Mouse (Mus musculus): ENCODE data around the gene Map4k1. TPM values are rescaled to one million over a fixed set of nuclear protein-coding genes. Genes with fewer than 3 reads are reported as not detected.
A peak's percentile ranks its signal among the peaks of the same experiment; 100 is the strongest.

Map4k1 gene
- polyA plus RNA-seq, 1 experiment: not detected

DNA sequence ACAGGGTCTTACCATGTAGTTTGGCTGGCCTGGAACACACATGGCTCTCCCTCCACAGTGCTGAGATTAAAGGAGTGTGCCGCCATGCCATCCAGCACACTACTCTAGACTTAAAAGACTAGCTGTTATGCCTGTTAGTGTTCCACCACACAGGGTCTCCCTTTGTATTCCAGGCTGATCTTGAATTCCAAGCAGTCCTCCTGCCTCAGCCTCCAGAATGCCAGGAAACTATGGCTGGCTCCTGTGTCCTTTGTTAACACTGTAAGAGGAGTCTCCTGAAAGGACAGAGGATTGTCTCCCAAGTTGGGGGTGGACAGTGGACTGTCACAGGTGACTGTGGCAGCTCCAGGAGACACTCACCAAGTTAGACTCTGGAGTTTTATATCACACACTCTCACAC, 12.6 kb upstream of the Map4k1 start:
- TF ChIP-seq CTCF (IDR thresholded peaks at IDR 0.05; ENCODE audit: insufficient read depth, low read depth, low read length) (no peak), POLR2A (IDR thresholded peaks at IDR 0.05; ENCODE audit: insufficient read depth, low read depth, low read length) (no peak)
- no peak overlapping the region for H3K4me3 ChIP-seq (ENCODE audit: insufficient read depth, low read depth, low read length)
- 94% methylated on average over 1 of the region's 1 CpGs for WGBS
- H3K4me1 ChIP-seq (ENCODE audit: control insufficient read depth, insufficient read depth, low read length): no peaks in the 10 kb centered on the region
- H3K27ac ChIP-seq (ENCODE audit: insufficient read depth, low read depth, low read length): no peak overlapping the region

GRCm38 (mm10) chr7:28969672-28970394, 12.0 kb upstream of the Map4k1 start:
- TF ChIP-seq POLR2A (IDR thresholded peaks at IDR 0.05; ENCODE audit: insufficient read depth, low read depth, low read length) (no peak), CTCF (IDR thresholded peaks at IDR 0.05; ENCODE audit: insufficient read depth, low read depth, low read length) (no peak)
- no peak overlapping the region for H3K27ac ChIP-seq (ENCODE audit: insufficient read depth, low read depth, low read length)
- no peaks in the 10 kb centered on the region for H3K4me1 ChIP-seq (ENCODE audit: control insufficient read depth, insufficient read depth, low read length)
- no peak overlapping the region for H3K4me3 ChIP-seq (ENCODE audit: insufficient read depth, low read depth, low read length)
- WGBS: 85% methylated on average over 12 of the region's 12 CpGs

DNA sequence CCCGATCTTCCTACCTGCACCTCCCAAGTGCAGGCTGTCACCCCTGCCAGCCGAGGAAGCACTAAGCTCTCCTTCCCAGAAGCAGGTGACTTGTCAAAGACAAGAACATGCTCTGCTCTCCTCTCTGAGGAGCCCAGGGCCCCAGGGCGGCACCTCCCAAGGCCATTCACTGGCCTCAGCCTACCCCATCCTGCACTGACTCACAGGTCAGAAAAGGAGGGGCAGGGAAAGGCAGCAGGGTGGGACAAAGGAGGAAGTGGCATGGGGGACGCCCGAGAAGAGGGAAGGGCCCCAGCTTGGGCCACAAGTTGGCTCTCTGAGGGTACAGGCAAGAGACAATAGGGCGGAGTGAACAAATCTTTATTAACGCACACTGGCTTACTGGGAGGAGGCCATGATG, 10.8 kb upstream of the Map4k1 start:
- Histone ChIP-seq H3K4me3 (ENCODE audit: insufficient read depth, low read depth, low read length) (no peak overlapping the region), H3K27ac (ENCODE audit: insufficient read depth, low read depth, low read length) (no peak overlapping the region), H3K4me1 (ENCODE audit: control insufficient read depth, insufficient read depth, low read length) (no peaks in the 10 kb centered on the region)
- 87% methylated on average over 7 of the region's 7 CpGs for WGBS
- no peak for TF ChIP-seq CTCF (IDR thresholded peaks at IDR 0.05; ENCODE audit: insufficient read depth, low read depth, low read length)
- TF ChIP-seq POLR2A (IDR thresholded peaks at IDR 0.05; ENCODE audit: insufficient read depth, low read depth, low read length): no peak

GRCm38 (mm10) chr7:28971770-28972269, 10.0 kb upstream of the Map4k1 start:
- TF ChIP-seq POLR2A (IDR thresholded peaks at IDR 0.05; ENCODE audit: insufficient read depth, low read depth, low read length) (no peak), CTCF (IDR thresholded peaks at IDR 0.05; ENCODE audit: insufficient read depth, low read depth, low read length) (no peak)
- Histone ChIP-seq H3K4me3 (ENCODE audit: insufficient read depth, low read depth, low read length) (no peak overlapping the region), H3K27ac (ENCODE audit: insufficient read depth, low read depth, low read length) (no peak overlapping the region), H3K4me1 (ENCODE audit: control insufficient read depth, insufficient read depth, low read length) (no peaks in the 10 kb centered on the region)
- WGBS: 59% methylated on average over 6 of the region's 6 CpGs

GRCm38 (mm10) chr7:28972542-28972985, 9.3 kb upstream of the Map4k1 start:
- H3K4me1 ChIP-seq (ENCODE audit: control insufficient read depth, insufficient read depth, low read length): no peaks in the 10 kb centered on the region
- H3K4me3 ChIP-seq (ENCODE audit: insufficient read depth, low read depth, low read length): no peak overlapping the region
- WGBS: 70% methylated on average over 8 of the region's 8 CpGs
- no peak overlapping the region for H3K27ac ChIP-seq (ENCODE audit: insufficient read depth, low read depth, low read length)
- TF ChIP-seq CTCF (IDR thresholded peaks at IDR 0.05; ENCODE audit: insufficient read depth, low read depth, low read length) (peak; percentile 86), POLR2A (IDR thresholded peaks at IDR 0.05; ENCODE audit: insufficient read depth, low read depth, low read length) (no peak)

DNA sequence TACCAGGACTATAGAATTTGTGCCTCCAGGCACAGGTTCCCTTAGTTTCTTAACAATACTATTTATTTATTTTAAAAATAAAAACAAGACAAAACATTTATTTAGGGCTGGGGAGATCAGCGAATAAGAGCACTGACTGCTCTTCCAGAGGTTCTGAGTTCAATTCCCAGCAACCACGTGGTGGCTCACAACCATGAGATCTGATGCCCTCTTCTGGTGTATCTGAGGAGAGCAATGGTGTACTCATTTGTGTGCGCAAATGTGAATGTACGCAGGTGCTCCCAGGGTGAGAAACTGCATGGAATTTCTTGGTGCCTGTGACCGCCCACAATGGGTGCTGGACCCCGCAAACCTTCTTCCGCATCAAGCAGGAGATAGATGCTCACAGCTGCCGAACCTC, 8.8 kb upstream of the Map4k1 start:
- H3K4me1 ChIP-seq (ENCODE audit: control insufficient read depth, insufficient read depth, low read length): no peaks in the 10 kb centered on the region
- H3K4me3 ChIP-seq (ENCODE audit: insufficient read depth, low read depth, low read length): no peak overlapping the region
- H3K27ac ChIP-seq (ENCODE audit: insufficient read depth, low read depth, low read length): no peak overlapping the region
- WGBS: 79% methylated on average over 8 of the region's 8 CpGs
- TF ChIP-seq CTCF (IDR thresholded peaks at IDR 0.05; ENCODE audit: insufficient read depth, low read depth, low read length) (no peak), POLR2A (IDR thresholded peaks at IDR 0.05; ENCODE audit: insufficient read depth, low read depth, low read length) (no peak)

DNA sequence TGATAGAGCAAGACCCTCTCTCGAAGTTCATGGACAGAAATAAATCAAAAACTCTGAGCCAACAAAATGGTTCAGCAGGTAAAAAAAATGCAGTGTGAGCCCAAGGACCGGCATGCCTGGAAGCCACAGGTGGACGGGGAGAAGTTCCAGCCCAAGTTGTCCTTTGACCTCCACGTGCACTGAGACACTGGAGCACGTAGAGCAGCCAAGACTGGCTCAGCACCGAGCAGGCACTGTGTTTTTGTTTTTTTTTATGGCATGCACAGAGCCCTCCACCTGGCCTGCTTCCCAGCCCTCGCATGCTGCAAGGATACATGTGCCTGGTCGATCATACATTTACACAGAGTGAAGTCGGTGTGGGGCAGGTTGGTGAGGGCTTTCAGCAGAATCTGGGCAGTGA, 4.3 kb upstream of the Map4k1 start:
- no peak overlapping the region for H3K4me3 ChIP-seq (ENCODE audit: insufficient read depth, low read depth, low read length)
- H3K27ac ChIP-seq (ENCODE audit: insufficient read depth, low read depth, low read length): no peak overlapping the region
- H3K4me1 ChIP-seq (ENCODE audit: control insufficient read depth, insufficient read depth, low read length): peaks cover 12% of the 10 kb centered on the region
- WGBS: 84% methylated on average over 9 of the region's 9 CpGs
- TF ChIP-seq POLR2A (IDR thresholded peaks at IDR 0.05; ENCODE audit: insufficient read depth, low read depth, low read length): no peak
- TF ChIP-seq CTCF (IDR thresholded peaks at IDR 0.05; ENCODE audit: insufficient read depth, low read depth, low read length): no peak

GRCm38 (mm10) chr7:28982274-28983013, 594 bp downstream of the Map4k1 start:
- Histone ChIP-seq H3K4me1 (ENCODE audit: control insufficient read depth, insufficient read depth, low read length) (peaks cover 14% of the 10 kb centered on the region), H3K27ac (ENCODE audit: insufficient read depth, low read depth, low read length) (peak overlapping the region; percentile 18; the same call in 1 of the 2 replicates), H3K4me3 (ENCODE audit: insufficient read depth, low read depth, low read length) (peak overlapping the region; percentile 61)
- WGBS: 14% methylated on average over 19 of the region's 19 CpGs
- TF ChIP-seq POLR2A (IDR thresholded peaks at IDR 0.05; ENCODE audit: insufficient read depth, low read depth, low read length): no peak
- no peak for TF ChIP-seq CTCF (IDR thresholded peaks at IDR 0.05; ENCODE audit: insufficient read depth, low read depth, low read length)

DNA sequence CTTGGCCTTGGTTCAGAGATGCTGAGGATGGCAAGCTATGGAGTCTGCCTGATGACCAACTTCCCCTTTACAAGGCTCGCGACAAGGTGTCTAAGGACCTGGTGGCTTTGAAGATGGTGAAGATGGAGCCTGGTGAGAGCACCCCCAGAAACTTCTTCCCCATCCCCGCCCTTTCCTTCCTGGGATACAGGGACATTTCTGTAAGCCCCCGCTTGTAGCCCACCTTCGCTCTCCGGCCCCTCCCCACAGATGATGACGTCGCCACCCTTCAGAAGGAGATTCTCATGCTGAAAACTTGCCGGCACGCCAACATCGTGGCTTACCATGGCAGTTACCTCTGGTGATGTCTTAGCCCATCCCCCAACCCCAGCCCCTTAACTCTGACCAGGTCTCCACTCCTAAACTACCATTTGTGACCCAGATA, 1.3 kb downstream of the Map4k1 start:
- WGBS: 77% methylated on average over 11 of the region's 11 CpGs
- peaks cover 14% of the 10 kb centered on the region for H3K4me1 ChIP-seq (ENCODE audit: control insufficient read depth, insufficient read depth, low read length)
- no peak for TF ChIP-seq POLR2A (IDR thresholded peaks at IDR 0.05; ENCODE audit: insufficient read depth, low read depth, low read length)
- no peak for TF ChIP-seq CTCF (IDR thresholded peaks at IDR 0.05; ENCODE audit: insufficient read depth, low read depth, low read length)
- H3K4me3 ChIP-seq (ENCODE audit: insufficient read depth, low read depth, low read length): no peak overlapping the region
- no peak overlapping the region for H3K27ac ChIP-seq (ENCODE audit: insufficient read depth, low read depth, low read length)

Measured in olfactory bulb, adult 2 months (tissue).